ENCODE assay signal across 24 mouse cellular contexts in genomic region chr6:117489761-117490396, GRCm38 (mm10).
A peak's percentile ranks its signal among the peaks of the same experiment; 100 is the strongest.
DNase-seq lines count a peak whose midpoint lies in the region; ATAC-seq lines count a peak whose summit lies in the region.
"Had no signal": no experiment of that assay in that cellular context is flagged by ENCODE, and none has a peak within 500 bp of the region (broad histone marks: within the 10 kb centered on the region; RNA-seq: fewer than 3 reads in every experiment).

No protein-coding gene starts in this region.

- intact Hi-C loops in heart, postnatal 14 days (cut with DNase I) = loop anchor here (5.0 kb wide), 1 partner anchor 318 kb away; no protein-coding TSS in a partner anchor

- no peak overlapping the region for H3K4me3 ChIP-seq in heart, embryonic 12.5 days
- H3K4me3 ChIP-seq in heart, embryonic 10.5 days = no peak overlapping the region
- H3K4me3 ChIP-seq: embryonic facial prominence, embryonic 10.5 days; embryonic facial prominence, embryonic 13.5 days; erythroblast, embryonic 14.5 days; forebrain, embryonic 12.5 days; forebrain, embryonic 15.5 days; heart, embryonic 13.5 days; hindbrain, embryonic 12.5 days; hindbrain, embryonic 15.5 days had no signal

- no peak overlapping the region for H3K9ac ChIP-seq in heart, embryonic 12.5 days
- H3K9ac ChIP-seq: embryonic facial prominence, embryonic 13.5 days; forebrain, embryonic 12.5 days; forebrain, embryonic 15.5 days; heart, embryonic 13.5 days; hindbrain, embryonic 12.5 days; hindbrain, embryonic 15.5 days had no signal

- H3K27ac ChIP-seq in heart, embryonic 12.5 days (ENCODE audit: poor library complexity, severe bottlenecking) = no peak overlapping the region
- no peak overlapping the region for H3K27ac ChIP-seq in heart, embryonic 10.5 days
- H3K27ac ChIP-seq: embryonic facial prominence, embryonic 10.5 days; embryonic facial prominence, embryonic 13.5 days; forebrain, embryonic 12.5 days; forebrain, embryonic 15.5 days; heart, embryonic 13.5 days; hindbrain, embryonic 12.5 days; hindbrain, embryonic 15.5 days had no signal

- H3K36me3 ChIP-seq in heart, embryonic 12.5 days = no peaks in the 10 kb centered on the region
- no peaks in the 10 kb centered on the region for H3K36me3 ChIP-seq in heart, embryonic 10.5 days
- H3K36me3 ChIP-seq: embryonic facial prominence, embryonic 10.5 days; embryonic facial prominence, embryonic 13.5 days; forebrain, embryonic 12.5 days; forebrain, embryonic 15.5 days; heart, embryonic 13.5 days; hindbrain, embryonic 12.5 days; hindbrain, embryonic 15.5 days had no signal

- peak; percentile 34 to 72 for DNase-seq in heart, adult 18-20 months
- DNase-seq in heart, adult 9 months (ENCODE audit: low spot score in 2 of 2) = peak; percentile 47 to 53
- DNase-seq in heart, embryonic 10.5 days (ENCODE audit: low spot score) = no peak
- peak; percentile 12 to 16 for DNase-seq in heart, postnatal 14 days
- DNase-seq in right cerebral cortex, postnatal 25 days = no peak
- DNase-seq: adrenal gland, adult 2 months; adrenal gland, postnatal 14 days; cerebellum, adult 11-12 months; cerebellum, adult 8-10 months; cerebellum, postnatal 36 days; embryo, embryonic 11 days; gastrocnemius, postnatal 14 days; kidney, adult 2 months had no signal

- 0 out of 2 replicates have a peak, but pooled peaks cover 7% of the 10 kb centered on the region for H3K27me3 ChIP-seq in heart, embryonic 12.5 days (replicated peaks)
- 0 out of 2 replicates have a peak, but pooled peaks cover 8% of the 10 kb centered on the region for H3K27me3 ChIP-seq in heart, embryonic 10.5 days (ENCODE audit: insufficient read depth, poor library complexity, severe bottlenecking)
- H3K27me3 ChIP-seq: embryonic facial prominence, embryonic 13.5 days; forebrain, embryonic 12.5 days; forebrain, embryonic 15.5 days; heart, embryonic 13.5 days; hindbrain, embryonic 12.5 days; hindbrain, embryonic 15.5 days had no signal

- no peaks in the 10 kb centered on the region for H3K9me3 ChIP-seq in heart, embryonic 12.5 days (replicated peaks)
- H3K9me3 ChIP-seq in heart, embryonic 10.5 days = no peaks in the 10 kb centered on the region
- H3K9me3 ChIP-seq: embryonic facial prominence, embryonic 10.5 days; embryonic facial prominence, embryonic 13.5 days; forebrain, embryonic 12.5 days; forebrain, embryonic 15.5 days; heart, embryonic 13.5 days; hindbrain, embryonic 12.5 days; hindbrain, embryonic 15.5 days had no signal

- no peak for ATAC-seq in heart, embryonic 12.5 days (ENCODE audit: insufficient number of reproducible peaks, low FRiP score)
- ATAC-seq: CD4-positive, CD25-positive, alpha-beta regulatory T cell, adult 4 months; forebrain, embryonic 15.5 days; intestine, postnatal 0 days had no signal

- peaks cover 6% of the 10 kb centered on the region; the same call in 1 of the 2 replicates for H3K4me1 ChIP-seq in heart, embryonic 12.5 days (replicated peaks)
- H3K4me1 ChIP-seq in heart, embryonic 10.5 days = no peaks in the 10 kb centered on the region
- H3K4me1 ChIP-seq: forebrain, embryonic 12.5 days; forebrain, embryonic 15.5 days; hindbrain, embryonic 12.5 days; hindbrain, embryonic 15.5 days had no signal

- WGBS in heart, embryonic 12.5 days = 74% methylated on average over 3 of the region's 3 CpGs
- WGBS in heart, embryonic 10.5 days = 74% methylated on average over 3 of the region's 3 CpGs

- H3K4me2 ChIP-seq in heart, embryonic 12.5 days = no peak overlapping the region
- H3K4me2 ChIP-seq: embryonic facial prominence, embryonic 13.5 days; forebrain, embryonic 12.5 days; forebrain, embryonic 15.5 days; heart, embryonic 13.5 days; hindbrain, embryonic 12.5 days; hindbrain, embryonic 15.5 days had no signal

Comparison
In these comparisons a context has a peak if more than half of its experiments do, and no peak if none do; other contexts are left out.
1. DNase-seq: peak in heart, adult 18-20 months (2 of 2), heart, adult 9 months (2 of 2) and heart, postnatal 14 days (2 of 2); none in heart, embryonic 10.5 days (single experiment) and right cerebral cortex, postnatal 25 days (single experiment).